Mouse (Mus musculus): Measurements from ENCODE around the gene Akr1b8. TPM values are rescaled to one million over a fixed set of nuclear protein-coding genes. Genes with fewer than 3 reads are reported as not detected.
"Not testable (repeated sequence)": the region's sequence is repeated elsewhere in the genome, so short reads cannot be mapped to it uniquely, and the experiment has no call there.

Akr1b8 gene
- polyA plus RNA-seq (2017; shearing (Covaris generic)), result under 1 TPM in 1 of 3 experiments, not detected in 2; 0.58 TPM

DNA sequence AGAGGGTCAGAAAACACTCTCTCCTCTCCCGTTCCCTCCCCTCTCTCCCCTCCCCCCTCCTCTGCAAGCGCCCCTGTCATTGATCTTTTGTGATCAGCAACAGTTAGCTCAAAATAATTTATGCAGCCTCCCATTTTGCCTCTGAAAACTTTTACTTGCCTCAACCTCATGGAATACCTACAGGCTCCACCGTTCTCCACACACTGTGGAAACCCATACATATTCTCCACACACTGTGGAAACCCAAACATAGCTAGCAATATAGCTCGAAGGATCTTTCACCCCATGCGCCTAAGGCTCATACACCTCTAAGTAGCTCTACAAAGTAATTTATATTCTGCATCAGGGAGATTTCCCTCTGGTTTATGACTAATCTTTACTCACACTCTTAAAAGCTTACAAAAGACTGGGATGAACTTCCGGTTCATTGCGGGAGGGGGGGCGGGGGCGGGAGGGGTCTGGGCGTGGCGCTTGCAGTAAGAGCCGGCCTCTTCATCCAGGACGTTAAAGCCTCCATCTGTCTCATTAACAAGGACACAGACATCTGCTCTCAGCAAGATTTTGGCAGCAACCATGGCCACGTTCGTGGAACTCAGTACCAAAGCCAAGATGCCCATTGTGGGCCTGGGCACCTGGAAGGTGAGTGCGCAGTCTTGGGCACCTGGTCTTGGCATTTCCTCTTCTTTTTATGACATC lies at the start of gene Akr1b8:
TSS of gene Akr1b8 (plus strand) at position 462 of the 696 bp plus-strand sequence.
- no peak for ATAC-seq

- no peak for ATAC-seq
These were observed 49.2 kb upstream of the Akr1b8 start for GRCm38 (mm10) chr6:34304675-34305241.

DNA sequence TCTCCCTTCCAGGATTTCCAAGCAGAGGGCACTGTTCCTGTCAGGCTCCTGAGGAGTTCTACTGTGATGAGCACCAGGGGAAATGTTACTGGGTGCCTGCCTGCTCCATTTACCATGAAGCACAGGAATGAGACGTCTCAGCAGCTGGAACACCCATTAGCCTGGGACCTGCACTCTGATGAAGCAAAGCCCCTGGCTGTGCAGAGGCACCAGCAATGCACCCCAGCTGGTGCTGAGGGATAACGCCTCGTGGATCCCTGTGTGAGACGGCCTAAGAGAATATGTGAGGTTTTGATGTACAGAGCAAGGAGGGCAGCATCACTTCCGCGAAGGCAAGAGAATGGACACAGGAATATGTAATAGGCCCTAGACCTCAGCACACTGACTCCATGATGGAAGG lies 47.1 kb upstream of the Akr1b8 start:
- ATAC-seq, result no peak

GRCm38 (mm10) chr6:34309526-34309925 lies 44.4 kb upstream of the Akr1b8 start:
- ATAC-seq, result no peak

DNA sequence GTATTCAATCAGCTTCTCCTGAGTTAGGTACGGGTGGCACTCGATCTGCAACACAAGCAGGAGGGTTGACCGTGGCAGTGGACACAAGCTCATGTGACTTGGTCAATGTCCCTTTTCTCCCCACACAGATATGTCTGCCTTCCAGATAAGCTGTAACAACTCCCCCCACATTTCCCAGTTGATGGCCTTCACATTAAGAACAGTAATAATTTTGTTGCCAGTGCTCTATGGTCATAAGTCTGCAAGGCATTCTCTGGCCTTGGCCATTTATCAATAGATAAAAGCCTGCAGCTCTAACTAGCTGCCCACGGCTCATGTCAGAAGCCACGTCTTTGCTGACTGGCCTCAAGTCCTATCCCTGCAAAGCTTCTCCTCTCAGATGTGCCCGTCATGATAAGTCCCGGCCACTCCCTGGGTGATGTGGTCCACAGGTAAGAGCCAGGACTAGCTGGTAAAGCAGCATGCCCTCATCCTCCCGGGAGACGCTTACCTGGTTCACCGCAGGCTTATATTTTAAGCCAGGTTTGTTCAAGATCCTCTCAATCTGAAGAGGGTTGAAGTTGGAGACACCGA lies 43.8 kb upstream of the Akr1b8 start:
- no peak for ATAC-seq

GRCm38 (mm10) chr6:34313386-34313785 lies 40.5 kb upstream of the Akr1b8 start:
- ATAC-seq, result no peak

- no peak for ATAC-seq
These were observed 40.0 kb upstream of the Akr1b8 start for GRCm38 (mm10) chr6:34313921-34314320.

- peak; percentile 93 for ATAC-seq
These were observed 36.8 kb upstream of the Akr1b8 start, which contains the start of gene Akr1b3 for GRCm38 (mm10) chr6:34316854-34317771. Akr1b3 (minus strand) TSS chr6:34317478.

GRCm38 (mm10) chr6:34318172-34318571 lies 35.7 kb upstream of the Akr1b8 start:
- no peak for ATAC-seq

- ATAC-seq, result no peak
These were observed 35.3 kb upstream of the Akr1b8 start for GRCm38 (mm10) chr6:34318636-34319035.

- ATAC-seq, result no peak
These were observed 31.8 kb upstream of the Akr1b8 start for GRCm38 (mm10) chr6:34322121-34322520.

DNA sequence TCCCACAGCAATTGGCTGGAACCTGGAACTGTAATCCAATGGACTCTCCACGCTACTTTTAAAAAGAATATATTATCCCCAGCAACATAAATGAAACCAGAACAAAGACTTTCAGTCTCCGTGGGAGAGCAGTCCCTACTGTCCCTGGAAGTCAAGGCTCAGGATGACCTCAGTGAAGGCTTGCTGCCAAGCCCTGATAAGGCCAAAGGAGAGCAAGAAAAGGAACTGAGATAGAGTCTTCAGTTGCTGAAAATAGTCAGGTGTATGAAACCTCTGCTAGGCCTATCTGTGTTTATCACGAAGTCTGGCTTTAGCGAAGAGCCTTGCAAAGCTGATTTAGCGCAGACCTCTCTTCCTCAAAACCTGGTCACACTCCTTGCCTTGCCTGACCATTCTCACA lies 22.5 kb upstream of the Akr1b8 start:
- no peak for ATAC-seq

DNA sequence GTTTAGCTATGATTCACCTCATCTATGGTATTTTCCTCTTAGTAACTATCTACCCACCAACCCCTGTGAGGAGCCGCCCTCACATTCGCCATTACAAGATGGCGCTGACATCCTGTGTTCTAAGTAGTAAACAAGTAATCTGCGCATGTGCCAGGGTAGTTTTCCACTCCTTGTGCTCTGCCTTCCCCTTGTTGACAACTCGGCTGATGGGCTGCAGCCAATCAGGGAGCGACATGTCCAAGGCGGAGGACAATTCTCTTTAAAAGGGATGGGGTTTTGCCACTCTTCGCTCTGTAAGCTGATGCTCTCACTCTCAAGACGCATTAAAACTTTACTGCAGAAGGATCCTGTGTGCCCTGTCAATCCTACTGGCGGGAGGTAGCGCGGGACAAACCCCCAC lies 22.1 kb upstream of the Akr1b8 start:
- ATAC-seq, result not testable (repeated sequence)

- no peak for ATAC-seq
These were observed 19.2 kb upstream of the Akr1b8 start for GRCm38 (mm10) chr6:34334673-34335072.

GRCm38 (mm10) chr6:34337799-34338198 lies 16.1 kb upstream of the Akr1b8 start:
- ATAC-seq, result no peak

GRCm38 (mm10) chr6:34341991-34342390 lies 11.9 kb upstream of the Akr1b8 start:
- no peak for ATAC-seq

DNA sequence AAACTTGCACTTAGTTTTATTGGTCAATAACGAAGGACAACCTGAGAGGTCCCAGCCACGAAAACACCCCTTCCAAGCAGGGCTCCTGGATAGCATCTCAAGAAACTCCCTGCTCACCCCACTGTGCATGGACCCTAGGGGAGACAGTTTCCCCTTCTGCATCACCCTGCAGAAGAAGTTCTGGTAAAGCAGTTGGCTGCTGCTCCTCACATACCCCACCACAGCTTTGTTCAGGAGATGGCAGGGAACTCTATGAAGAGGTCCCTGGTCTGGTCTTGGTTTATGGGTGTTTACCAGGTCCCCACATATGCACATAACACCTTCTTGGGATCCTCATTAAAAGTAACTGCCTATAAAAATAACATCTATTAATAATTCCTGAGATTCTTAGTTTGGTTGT lies 11.4 kb upstream of the Akr1b8 start:
- no peak for ATAC-seq

- no peak for ATAC-seq
These were observed 10.5 kb upstream of the Akr1b8 start for GRCm38 (mm10) chr6:34343426-34343825.

- ATAC-seq, result no peak
These were observed 9.6 kb upstream of the Akr1b8 start for GRCm38 (mm10) chr6:34344135-34344850.

DNA sequence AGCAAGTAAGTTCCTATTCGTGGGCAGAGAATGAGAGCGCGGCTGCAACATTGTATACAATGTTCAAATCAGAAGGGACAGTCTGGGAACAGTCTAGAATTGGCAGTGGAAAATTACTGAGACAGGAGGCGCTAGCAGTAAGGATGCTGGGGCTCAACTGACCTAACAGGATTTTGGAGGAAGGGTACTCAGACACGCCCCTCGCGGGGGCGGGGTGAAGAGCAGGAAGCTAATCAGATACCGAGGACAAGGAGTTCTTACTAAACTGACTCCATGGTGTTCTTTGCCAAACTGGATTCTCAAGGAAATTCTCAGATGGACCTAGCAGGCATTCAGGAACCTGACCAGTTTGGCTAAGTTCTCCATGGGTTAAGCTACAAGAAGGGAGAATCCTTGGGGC lies 9.0 kb upstream of the Akr1b8 start:
- ATAC-seq, result no peak

GRCm38 (mm10) chr6:34346096-34346898 lies 7.6 kb upstream of the Akr1b8 start:
- ATAC-seq, result peak; percentile 85
